Mouse (Mus musculus): ENCODE measurements around the gene F2r. TPM values are rescaled to one million over a fixed set of nuclear protein-coding genes. Genes with fewer than 3 reads are reported as not detected.

F2r gene
- total RNA-seq (2021), result 10 to 100 TPM; 20.0 to 25.3 TPM

DNA sequence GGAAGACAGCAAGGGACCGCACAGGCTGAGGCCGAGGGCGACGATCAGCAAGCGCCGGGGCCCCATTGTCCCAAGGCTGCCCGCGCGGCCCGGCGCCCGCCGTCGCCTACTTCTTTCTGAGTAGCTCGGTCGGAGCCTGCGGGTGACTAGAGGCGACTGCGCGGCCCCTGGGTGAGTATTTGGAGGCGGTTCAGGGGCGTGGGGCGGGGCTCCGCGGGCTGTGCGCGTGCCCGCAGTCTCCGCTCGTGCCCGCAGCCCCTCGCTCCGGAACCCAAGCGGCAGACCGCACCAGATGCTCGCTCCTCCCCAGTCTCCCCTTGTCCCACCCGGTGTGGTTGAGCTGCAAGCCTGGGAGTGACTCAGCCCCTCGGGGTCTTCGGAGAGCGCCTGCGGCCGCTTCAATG lies at the start of gene F2r:
Gene F2r (minus strand): TSS at position 179 of the 404 bp plus-strand sequence.
- DNase-seq, result peak; percentile 88 to 90
- intact Hi-C loops (cut with DNase I), result loop anchor here (1.0 to 2.0 kb wide), 2 partner anchors 15 to 48 kb away; no protein-coding TSS in a partner anchor

DNA sequence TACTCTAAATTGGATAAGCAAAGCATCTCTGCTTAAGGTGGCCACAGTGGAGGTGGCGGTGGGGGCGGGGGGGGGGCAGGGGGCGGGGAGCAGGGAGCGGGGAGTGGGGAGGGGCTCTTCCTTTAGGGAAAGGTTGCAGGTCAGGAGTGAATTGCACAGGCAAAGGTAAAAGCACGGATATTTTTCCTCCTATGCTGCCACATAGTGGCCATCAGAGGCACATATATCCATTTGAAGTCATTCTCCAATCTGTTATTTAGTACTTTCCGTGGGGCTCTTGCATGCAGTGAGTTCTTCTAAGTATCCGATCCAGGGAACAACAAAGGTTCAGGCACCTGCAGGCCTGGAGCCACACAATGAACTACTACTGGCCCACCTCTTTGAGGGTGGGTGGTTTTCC lies 49.0 kb upstream of the F2r start:
- peak; percentile 26 to 27 for DNase-seq
- intact Hi-C loops (cut with DNase I), result loop anchor here (1.0 to 5.0 kb wide), 4 partner anchors 48 to 275 kb away; partner anchors contain the start of gene F2r

GRCm38 (mm10) chr13:95665644-95666356 lies 47.5 kb upstream of the F2r start:
- DNase-seq, result no peak
- intact Hi-C loops (cut with DNase I), result loop anchor here (2.0 to 5.0 kb wide), 3 partner anchors 47 to 273 kb away; partner anchors contain the start of gene F2r

DNA sequence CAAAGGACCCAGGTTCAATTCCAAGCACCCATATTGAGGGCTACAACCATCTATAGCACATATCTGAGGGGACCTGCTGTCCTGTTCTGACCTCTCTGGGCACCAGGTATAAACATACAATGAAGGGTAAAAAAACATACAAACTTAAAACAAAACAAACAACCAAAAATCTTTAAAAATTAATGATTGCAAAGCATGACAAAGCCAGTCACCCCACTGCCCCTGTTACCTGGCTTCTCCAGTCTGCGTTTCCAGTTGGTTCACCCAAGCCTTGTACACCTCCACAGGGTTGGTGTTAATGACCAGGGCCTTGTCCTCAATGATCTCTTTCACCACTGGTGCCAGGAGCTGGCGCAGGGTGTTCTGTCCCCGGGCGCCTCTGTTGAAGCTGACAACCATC lies 45.5 kb upstream of the F2r start:
- intact Hi-C loops (cut with DNase I), result no loop called here
- no peak for DNase-seq

DNA sequence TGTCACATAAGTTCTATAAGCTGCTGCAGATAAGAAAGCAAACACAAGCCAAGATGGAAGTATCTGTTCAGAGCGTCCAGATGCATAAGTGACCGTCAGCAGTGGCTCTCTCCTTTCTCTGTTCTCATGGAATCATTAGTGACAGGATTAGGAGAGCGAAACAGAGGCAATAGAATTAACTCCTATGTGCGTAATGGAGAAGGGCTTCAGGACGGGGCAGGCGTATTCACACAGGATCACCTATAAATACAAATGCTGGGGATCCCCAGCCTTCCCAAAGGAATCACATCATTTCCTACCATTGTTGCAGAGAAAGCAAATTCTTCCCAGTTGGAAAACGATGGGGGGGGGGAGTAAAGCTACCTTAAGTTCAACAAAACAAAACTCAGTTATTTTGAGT lies 41.1 kb upstream of the F2r start:
- DNase-seq, result no peak
- intact Hi-C loops (cut with DNase I), result no loop called here

DNA sequence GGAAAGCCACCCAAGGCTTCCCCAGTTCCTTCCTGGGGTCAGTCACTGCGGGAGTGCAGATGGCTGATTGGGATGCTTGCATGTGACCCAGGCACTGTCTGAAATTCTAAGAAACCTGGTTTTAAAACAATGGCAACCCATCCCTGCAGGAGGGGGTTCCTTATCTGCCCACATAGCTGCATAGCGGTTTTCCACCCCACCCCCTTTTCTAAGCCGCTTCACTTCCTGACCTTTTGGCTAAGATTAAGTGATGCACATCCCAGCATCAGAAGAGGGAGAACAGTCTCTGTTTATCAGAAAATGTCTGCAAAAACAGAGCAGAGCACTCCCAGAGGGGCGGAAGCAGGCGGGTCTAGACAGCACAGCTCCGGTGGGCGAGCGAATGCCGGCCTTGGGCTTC lies 38.9 kb upstream of the F2r start:
- DNase-seq, result no peak
- intact Hi-C loops (cut with DNase I), result no loop called here

DNA sequence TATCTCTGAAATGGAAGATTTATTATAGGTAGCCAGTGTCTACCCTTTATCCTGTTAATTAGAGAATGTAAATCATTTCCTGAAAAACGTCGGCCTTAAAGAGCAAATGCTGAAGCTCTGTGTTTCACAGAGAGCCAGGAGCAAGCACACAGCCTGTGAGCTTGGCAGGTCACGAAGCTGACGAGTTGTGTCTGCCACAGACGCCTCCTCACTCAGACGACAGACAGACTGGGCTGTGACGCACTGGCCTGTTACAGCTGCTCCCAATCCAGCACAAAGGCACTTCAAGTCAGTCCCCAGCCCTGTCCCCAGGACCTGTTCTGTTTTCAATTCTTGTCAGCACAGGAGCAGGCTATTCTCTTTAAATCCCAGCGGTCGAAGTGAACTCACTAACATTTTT lies 37.0 kb upstream of the F2r start:
- intact Hi-C loops (cut with DNase I), result no loop called here
- no peak for DNase-seq

DNA sequence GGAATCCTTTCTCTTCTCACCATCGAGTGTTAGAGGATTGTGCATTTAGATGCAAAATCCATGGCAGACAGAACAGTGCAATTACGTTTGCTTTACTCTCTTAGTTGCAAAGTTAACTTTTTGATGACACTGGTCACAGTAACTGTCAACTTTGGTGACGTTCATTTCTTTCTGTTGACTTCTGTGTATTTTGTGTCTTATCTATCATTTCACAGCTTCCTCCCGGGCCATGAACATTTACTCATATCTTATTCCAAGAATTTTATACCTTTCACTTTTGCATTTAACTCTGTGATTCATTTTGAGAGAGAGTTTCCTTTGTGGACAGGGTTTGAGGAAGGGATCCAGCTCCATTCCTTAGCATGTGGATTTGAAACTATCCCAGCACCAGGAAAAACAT lies 35.4 kb upstream of the F2r start:
- intact Hi-C loops (cut with DNase I), result no loop called here
- no peak for DNase-seq

DNA sequence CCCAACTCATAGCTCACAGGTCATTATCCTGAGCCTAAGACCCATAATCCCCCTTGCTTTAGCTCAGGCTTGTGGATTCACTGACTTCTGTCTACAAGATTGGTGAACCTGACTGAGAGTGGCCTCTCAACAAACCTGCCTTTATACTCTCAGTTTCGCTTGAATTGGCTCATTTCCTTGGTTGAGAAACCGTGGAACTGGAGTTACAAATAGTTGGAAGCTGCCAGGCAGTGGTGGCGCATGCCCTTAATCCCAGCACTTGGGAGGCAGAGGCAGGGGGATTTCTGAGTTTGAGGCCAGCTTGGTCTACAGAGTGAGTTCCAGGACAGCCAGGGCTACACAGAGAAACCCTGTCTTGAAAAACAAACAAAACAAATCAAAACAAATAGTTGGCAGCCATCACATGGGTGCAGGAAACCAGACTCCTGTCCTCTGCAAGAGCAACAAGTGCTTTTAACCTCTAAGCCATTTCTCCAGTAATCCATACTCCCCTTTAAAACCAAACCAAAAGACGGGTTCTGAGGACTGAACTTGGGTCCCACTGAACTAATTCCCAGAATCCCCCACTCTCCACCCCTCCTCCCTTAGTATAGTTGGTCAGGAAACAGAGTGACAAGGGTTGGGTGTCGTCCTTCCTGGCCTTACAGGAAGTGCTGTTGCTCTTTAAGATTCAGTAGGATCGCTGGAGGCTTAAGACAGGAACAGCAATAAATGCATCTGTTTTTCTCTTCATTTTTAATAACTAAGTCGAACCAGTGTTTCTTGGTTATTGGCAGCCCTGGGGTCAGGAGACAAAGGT lies 33.8 kb upstream of the F2r start:
- DNase-seq, result no peak
- intact Hi-C loops (cut with DNase I), result no loop called here

- DNase-seq, result no peak
- intact Hi-C loops (cut with DNase I), result no loop called here
These were observed 31.7 kb upstream of the F2r start for GRCm38 (mm10) chr13:95649941-95650340.

- DNase-seq, result no peak
- intact Hi-C loops (cut with DNase I), result no loop called here
These were observed 29.0 kb upstream of the F2r start for GRCm38 (mm10) chr13:95647248-95647647.

GRCm38 (mm10) chr13:95646687-95647111 lies 28.4 kb upstream of the F2r start:
- intact Hi-C loops (cut with DNase I), result no loop called here
- no peak for DNase-seq

DNA sequence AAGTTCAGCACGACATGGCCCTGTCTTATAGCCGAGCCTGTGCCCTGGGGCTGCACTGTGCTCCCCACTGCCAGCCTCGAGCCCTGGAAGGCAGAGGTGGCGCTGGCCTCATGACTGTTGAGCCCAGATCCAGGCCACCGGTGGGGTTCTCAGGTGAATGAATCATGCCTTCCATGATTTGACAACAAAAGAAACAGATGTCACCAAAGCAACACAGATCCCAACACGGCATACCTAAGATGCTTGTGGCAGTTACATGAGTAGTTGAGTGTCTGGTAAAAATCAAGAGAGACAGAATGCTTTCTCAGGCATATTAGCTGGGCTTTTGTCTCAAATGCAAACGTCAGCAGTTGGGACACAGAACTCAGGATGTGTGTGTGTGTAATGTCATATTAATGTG lies 25.5 kb upstream of the F2r start:
- DNase-seq, result no peak
- intact Hi-C loops (cut with DNase I), result no loop called here

GRCm38 (mm10) chr13:95641061-95641986 lies 23.0 kb upstream of the F2r start:
- intact Hi-C loops (cut with DNase I), result no loop called here
- DNase-seq, result no peak

GRCm38 (mm10) chr13:95640408-95640807 lies 22.1 kb upstream of the F2r start:
- intact Hi-C loops (cut with DNase I), result no loop called here
- DNase-seq, result no peak

- no peak for DNase-seq
- intact Hi-C loops (cut with DNase I), result no loop called here
These were observed 21.2 kb upstream of the F2r start for GRCm38 (mm10) chr13:95639336-95640116.

DNA sequence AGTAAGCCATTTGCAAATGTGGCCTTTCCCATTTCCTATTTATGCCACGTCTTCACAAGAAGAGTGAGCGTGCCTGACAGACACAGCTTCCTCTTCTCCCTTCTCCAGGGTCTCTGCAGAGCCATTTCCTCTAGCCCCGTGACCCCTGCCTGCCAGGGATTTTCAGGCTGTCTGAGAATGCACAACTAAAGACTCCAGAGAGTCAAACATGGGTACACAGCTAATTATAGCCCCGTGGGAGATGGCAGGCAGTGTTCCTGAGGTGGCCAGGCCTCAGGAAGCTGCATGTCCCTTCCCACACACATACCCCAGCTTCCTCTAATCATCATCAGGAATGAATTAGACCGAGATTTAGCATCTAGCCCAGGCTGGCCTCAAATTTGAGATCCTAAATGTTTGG lies 20.6 kb upstream of the F2r start:
- DNase-seq, result no peak
- intact Hi-C loops (cut with DNase I), result no loop called here

DNA sequence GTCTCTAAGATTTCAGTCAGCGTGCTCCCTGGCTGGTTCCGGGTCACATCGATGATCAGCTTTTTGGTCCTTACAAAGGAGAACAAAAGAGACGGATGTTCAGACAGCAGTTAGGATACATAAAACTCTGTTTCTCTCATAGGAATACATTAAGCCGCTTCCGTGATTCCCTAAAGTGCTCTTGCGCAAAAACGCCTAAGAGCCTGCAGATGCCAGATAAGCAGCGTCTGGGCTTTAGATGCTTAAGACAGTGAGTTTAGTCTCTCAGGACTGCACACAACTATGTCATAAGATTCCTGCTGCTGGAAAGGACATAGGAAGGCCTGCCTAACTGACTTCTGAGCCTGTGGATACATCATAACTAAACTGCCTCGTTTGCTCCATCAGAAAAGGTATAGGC lies 19.4 kb upstream of the F2r start:
- intact Hi-C loops (cut with DNase I), result no loop called here
- no peak for DNase-seq

DNA sequence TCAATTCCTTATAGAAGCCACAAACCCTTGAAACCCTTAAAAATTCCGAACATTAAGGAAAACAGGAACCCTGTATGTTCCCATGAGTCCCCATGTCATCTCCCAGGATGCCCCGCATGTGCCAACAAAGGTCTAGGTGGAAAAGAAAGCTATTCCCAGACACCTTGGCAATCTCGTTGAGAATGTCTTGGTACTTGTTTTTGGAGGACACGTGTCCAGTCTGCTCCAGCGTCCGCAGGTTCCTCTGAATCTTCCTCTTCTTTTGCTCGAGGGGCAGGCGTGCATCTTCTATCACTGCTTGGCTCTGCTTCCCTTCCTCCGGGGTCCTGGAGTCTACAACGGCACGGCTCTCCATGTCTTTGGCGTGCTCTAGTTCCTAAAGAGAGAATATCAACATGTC lies 17.0 kb upstream of the F2r start:
- intact Hi-C loops (cut with DNase I), result loop anchor here (2.0 kb wide), 1 partner anchor 26 kb away; no protein-coding TSS in a partner anchor
- DNase-seq, result no peak

- DNase-seq, result no peak
- intact Hi-C loops (cut with DNase I), result loop anchor here (2.0 kb wide), 1 partner anchor 26 kb away; no protein-coding TSS in a partner anchor
These were observed 16.2 kb upstream of the F2r start for GRCm38 (mm10) chr13:95634451-95634850.

Measured in heart, postnatal 36 days (tissue).